Mouse (Mus musculus) heart, embryonic 12.5 days (tissue): ENCODE measurements around the gene Mfsd6l. TPM values are rescaled to one million over a fixed set of nuclear protein-coding genes. Genes with fewer than 3 reads are reported as not detected.
A peak's percentile ranks its signal among the peaks of the same experiment; 100 is the strongest.

Experiments used
- ATAC-seq: fragments of 200-750 bp; cut with Nextera tagmentation; 2 replicates; pipeline ENCODE4 v1.8.0; 2017; ENCODE audit warnings: moderate TSS enrichment, moderate library complexity; ENCODE audit not compliant: insufficient number of reproducible peaks, low FRiP score
- H3K27ac ChIP-seq: fragments of 300-500 bp; sonication (generic); 2 replicates; pipeline ENCODE4 v1.5.1; 2016; ENCODE audit warnings: mild to moderate bottlenecking, moderate library complexity; ENCODE audit not compliant: poor library complexity, severe bottlenecking
- H3K27me3 ChIP-seq: fragments of 300-500 bp; sonication (generic); replicated peaks from 2 replicates; pipeline ENCODE4 v1.6.1; 2016; ENCODE audit warnings: mild to moderate bottlenecking, moderate library complexity
- H3K36me3 ChIP-seq: fragments of 300-500 bp; sonication (generic); 2 replicates; pipeline ENCODE4 v1.6.1; 2016; ENCODE audit warnings: mild to moderate bottlenecking, moderate library complexity
- H3K4me1 ChIP-seq: fragments of 300-500 bp; sonication (generic); replicated peaks from 2 replicates; pipeline ENCODE4 v1.6.1; 2016; ENCODE audit warnings: mild to moderate bottlenecking
- H3K4me2 ChIP-seq: fragments of 300-500 bp; sonication (generic); 2 replicates; pipeline ENCODE4 v1.6.1; 2016; ENCODE audit warnings: mild to moderate bottlenecking, moderate library complexity
- H3K4me3 ChIP-seq: fragments of 300-500 bp; sonication (generic); 2 replicates; pipeline ENCODE4 v1.5.1; 2016; ENCODE audit warnings: mild to moderate bottlenecking
- H3K9ac ChIP-seq: fragments of 300-500 bp; sonication (generic); 2 replicates; pipeline ENCODE4 v1.6.1; 2016; ENCODE audit warnings: mild to moderate bottlenecking, moderate library complexity
- H3K9me3 ChIP-seq: fragments of 300-500 bp; sonication (generic); replicated peaks from 2 replicates; pipeline ENCODE4 v1.6.1; 2016; ENCODE audit warnings: mild to moderate bottlenecking, moderate library complexity
- WGBS: fragments of 180-500 bp; shearing (Covaris S2); methylation state at CpG from one replicate; pipeline ENCODE4 v1.1.7; 2016; 5-methylcytosine and 5-hydroxymethylcytosine counted together
- polyA plus RNA-seq: library from polyadenylated mRNA; unstranded; fragments of >200 nt; fragmentation: Nextera tagmentation; extraction: Ambion mirVana; gene quantifications from 2 replicates; pipeline ENCODE4 v1.2.1, GENCODE M21; 2016

The Mfsd6l gene
- polyA plus RNA-seq, 1 experiment from 2014 or later: 0.08 TPM

DNA sequence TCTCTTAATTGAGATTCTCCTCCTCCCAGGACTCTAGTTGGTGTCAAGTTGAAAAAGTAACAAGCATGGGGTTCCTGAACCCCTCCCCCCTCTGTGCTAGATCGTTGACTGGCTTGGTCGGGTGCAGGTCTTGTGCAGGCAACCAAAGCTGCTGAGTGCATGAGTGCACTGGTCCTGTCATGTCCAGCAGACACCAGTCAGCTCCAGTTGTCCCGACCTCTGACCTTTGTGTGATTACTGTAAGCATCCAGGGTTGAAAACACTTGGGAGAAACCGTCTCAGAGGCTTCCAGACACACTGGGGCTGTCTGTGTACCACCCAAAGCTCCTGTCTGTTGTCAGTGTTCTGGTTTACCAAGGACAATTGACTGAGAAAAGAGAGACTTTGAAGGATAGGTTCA, 5.6 kb upstream of the Mfsd6l start:
- Histone ChIP-seq H3K4me1 (peaks cover 12% of the 10 kb centered on the region), H3K27ac (no peak overlapping the region), H3K36me3 (no peaks in the 10 kb centered on the region), H3K4me3 (no peak overlapping the region), H3K27me3 (peaks cover under 1% of the 10 kb centered on the region; the same call in 1 of the 2 replicates), H3K9me3 (no peaks in the 10 kb centered on the region), H3K9ac (no peak overlapping the region), H3K4me2 (no peak overlapping the region)
- no peak for ATAC-seq
- WGBS: 34% methylated on average over 4 of the region's 4 CpGs

DNA sequence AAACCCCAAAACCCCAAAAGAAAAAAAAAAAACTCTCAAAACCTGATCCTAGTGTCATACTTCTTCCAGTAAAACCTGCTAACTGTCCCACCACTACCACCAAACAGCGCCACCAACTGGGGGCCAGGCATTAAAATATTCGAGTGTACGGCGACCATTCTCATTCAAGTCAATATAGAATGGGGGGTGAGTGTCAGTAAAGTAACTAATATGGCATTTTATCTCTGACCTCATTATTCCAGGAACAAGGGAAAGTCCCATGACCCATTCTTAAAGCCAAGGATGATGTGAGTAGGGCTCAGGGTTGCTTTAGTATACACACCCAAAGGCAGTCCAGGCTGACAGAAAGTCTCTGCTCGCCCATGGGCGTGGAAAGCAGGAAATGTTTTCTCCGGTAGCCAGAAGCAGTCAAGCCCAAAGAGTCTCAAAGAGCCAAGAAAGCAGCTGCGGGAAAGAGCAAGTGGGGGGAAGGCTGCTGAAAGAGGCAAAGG, 2.0 kb upstream of the Mfsd6l start:
- H3K27me3 ChIP-seq: peaks cover 26% of the 10 kb centered on the region
- no peaks in the 10 kb centered on the region for H3K36me3 ChIP-seq
- H3K9ac ChIP-seq: no peak overlapping the region
- H3K4me3 ChIP-seq: no peak overlapping the region
- peaks cover 7% of the 10 kb centered on the region for H3K4me1 ChIP-seq
- no peak overlapping the region for H3K27ac ChIP-seq
- no peaks in the 10 kb centered on the region for H3K9me3 ChIP-seq
- 30% methylated on average over 8 of the region's 8 CpGs for WGBS
- no peak for ATAC-seq
- H3K4me2 ChIP-seq: no peak overlapping the region

DNA sequence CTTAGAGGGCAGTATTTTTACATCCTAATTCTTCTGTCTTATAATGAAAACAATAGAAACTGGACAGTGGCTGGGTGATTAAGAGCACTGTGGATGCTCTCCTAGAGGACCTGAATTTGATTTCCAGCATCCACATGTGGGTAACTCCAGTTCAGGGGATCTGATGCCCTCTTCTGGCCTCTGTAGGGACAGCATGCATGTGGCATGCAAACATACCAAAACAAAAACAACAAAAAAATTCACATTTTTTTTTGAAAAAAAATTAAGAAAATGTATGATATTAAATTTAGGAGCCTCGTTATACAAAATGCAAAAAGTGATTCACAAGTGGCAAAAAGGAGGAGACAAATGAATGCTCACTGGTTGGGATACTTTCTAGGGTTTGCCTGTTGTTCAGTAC, 3.6 kb downstream of the Mfsd6l start:
- H3K9ac ChIP-seq: no peak overlapping the region
- no peak for ATAC-seq
- H3K4me3 ChIP-seq: no peak overlapping the region
- H3K27ac ChIP-seq: no peak overlapping the region
- peaks cover 31% of the 10 kb centered on the region for H3K27me3 ChIP-seq
- peaks cover 5% of the 10 kb centered on the region for H3K4me1 ChIP-seq
- no peaks in the 10 kb centered on the region for H3K9me3 ChIP-seq
- WGBS: 39% methylated on average over 1 of the region's 1 CpGs
- no peaks in the 10 kb centered on the region for H3K36me3 ChIP-seq
- no peak overlapping the region for H3K4me2 ChIP-seq

DNA sequence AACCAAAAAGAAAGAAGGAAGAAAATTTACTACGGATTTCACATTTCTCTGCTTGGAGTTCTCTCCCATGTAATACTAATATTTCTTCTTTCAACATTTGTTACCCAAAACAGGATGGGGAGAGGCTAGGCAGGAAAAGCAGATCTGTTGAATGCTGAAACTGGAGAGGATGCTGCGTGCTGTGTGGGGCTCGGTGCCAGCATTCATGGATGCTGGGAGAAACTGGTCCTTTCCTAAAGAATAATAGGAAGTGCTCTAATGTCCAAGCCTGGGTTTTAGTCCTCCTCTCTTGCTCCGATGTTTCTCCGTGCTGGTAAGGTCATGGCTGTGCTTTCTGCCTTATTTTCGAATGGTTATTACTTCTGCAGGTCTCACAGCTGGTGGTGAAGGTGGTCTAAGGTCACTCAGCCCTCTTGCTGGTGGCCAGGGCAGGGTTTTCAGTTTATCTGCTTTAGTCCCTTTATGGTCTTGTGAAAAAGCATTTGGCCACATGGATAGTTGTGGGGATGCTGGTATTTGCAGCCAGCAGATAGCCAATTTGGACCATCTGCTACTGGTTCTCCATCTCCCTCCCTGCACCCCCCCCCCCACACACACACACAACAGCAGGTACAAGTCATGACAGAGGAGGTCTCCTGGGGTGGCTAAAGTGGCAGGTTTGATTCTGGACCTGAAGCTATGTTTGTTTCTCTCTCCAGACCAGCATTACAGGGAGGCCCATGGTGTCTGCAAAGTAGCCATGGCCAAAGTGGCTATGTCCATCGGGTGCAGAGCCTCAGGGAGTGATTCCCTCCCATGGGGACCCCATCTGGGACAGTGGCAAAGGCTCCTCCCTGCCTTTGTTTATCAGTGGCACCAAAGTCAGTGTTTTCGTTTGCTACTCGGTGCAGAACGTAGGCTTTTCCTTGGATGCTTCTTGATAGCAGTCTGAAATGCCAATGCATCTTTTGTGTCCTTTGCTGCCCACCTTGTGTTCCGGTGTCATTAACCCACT, 6.3 kb downstream of the Mfsd6l start:
- H3K4me3 ChIP-seq: no peak overlapping the region
- no peaks in the 10 kb centered on the region for H3K9me3 ChIP-seq
- H3K27me3 ChIP-seq: peaks cover 14% of the 10 kb centered on the region
- no peak overlapping the region for H3K9ac ChIP-seq
- no peak for ATAC-seq
- no peaks in the 10 kb centered on the region for H3K4me1 ChIP-seq
- no peak overlapping the region for H3K27ac ChIP-seq
- H3K36me3 ChIP-seq: no peaks in the 10 kb centered on the region
- H3K4me2 ChIP-seq: no peak overlapping the region
- 69% methylated on average over 11 of the region's 11 CpGs for WGBS

DNA sequence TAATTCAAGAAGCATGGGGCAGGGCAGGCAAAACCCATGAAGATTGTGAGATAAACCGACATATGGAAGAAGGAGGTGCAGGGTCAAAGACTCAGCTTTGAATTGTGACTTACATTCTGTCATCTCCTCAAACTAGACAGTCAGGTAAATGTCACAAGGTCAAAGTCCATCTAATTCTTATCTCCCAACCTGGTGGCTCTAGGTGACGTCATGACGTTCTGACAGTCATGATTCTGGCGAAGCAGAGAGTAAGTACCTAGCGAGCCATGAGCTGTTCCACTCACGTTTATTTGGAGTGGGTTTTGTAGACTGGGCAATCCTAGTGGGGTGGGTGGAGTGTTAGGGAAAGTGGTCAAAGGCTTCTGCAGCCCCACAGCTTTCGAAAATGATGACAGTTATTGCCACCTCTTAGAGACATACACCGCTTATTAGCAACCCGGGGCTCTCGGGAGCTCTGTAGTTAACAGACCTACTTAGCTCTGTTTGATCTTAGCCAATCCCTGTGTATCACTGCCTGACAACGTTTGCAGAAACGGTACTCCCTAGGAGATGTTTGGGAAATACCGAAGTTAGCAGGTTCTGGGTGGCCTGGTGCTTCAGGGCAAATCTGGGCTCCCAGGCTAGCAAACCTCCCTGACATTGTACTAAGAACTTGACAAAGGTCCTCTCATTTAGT, 8.5 kb downstream of the Mfsd6l start:
- Histone ChIP-seq H3K4me3 (no peak overlapping the region), H3K9ac (no peak overlapping the region), H3K27me3 (peaks cover 11% of the 10 kb centered on the region; the same call in 1 of the 2 replicates), H3K9me3 (no peaks in the 10 kb centered on the region), H3K4me1 (no peaks in the 10 kb centered on the region), H3K4me2 (no peak overlapping the region), H3K36me3 (no peaks in the 10 kb centered on the region), H3K27ac (no peak overlapping the region)
- WGBS: 69% methylated on average over 13 of the region's 13 CpGs
- ATAC-seq: no peak

DNA sequence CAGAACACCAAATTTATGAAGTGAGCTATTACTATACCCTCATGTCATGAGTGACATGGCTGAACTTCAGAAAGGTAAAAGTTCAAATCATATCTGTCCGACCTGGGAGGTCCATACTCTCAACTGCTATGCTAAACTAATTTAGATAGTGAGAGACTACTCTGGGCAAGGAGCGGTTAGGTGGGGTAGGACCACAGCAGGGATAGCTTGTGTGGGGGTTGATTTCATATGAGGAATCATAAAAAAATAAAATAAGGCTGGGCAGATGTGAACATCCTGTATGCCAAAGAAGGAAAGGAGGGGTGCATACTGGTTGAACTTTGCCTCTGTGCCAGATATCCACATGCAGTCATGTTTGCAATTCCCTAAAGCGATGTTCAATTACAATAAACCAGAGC, 9.0 kb downstream of the Mfsd6l start:
- Histone ChIP-seq H3K4me3 (no peak overlapping the region), H3K27ac (no peak overlapping the region), H3K4me2 (no peak overlapping the region), H3K9ac (no peak overlapping the region), H3K27me3 (peaks cover 11% of the 10 kb centered on the region; the same call in 1 of the 2 replicates), H3K4me1 (no peaks in the 10 kb centered on the region), H3K36me3 (no peaks in the 10 kb centered on the region), H3K9me3 (no peaks in the 10 kb centered on the region)
- 67% methylated on average over 3 of the region's 3 CpGs for WGBS
- ATAC-seq: no peak

DNA sequence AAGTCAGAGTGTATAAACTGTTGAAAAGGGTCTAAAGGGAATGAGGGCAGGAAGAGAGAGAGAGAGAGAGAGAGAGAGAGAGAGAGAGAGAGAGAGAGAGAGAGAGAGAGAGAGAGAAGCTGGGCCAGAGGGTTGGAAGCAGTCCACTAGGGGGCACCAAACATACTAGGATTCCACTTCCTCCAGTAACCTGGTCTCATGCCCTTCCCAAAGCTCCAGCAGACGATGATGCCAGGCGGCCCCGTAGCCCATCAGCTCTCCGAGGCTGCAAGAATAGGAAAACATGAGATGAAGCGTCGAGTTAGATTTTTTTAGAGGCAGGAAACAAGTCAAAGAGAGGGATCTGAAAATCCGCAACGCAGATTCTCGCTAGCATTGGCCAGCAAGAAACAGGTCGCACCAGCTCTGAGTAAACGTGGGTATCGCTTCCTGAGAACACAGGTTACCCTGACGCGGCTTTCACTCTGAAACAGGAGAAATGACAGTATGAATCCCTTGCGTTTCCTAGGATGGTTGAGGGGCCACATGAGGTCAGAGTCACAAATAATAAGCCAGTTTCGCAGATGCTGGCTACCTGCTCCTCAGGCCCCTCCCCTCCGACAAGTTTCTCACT, 10.6 kb downstream of the Mfsd6l start:
- WGBS: 24% methylated on average over 17 of the region's 17 CpGs
- Histone ChIP-seq H3K4me2 (peak overlapping the region; percentile 65), H3K27ac (no peak overlapping the region), H3K4me1 (no peaks in the 10 kb centered on the region), H3K9me3 (no peaks in the 10 kb centered on the region), H3K27me3 (peaks cover 11% of the 10 kb centered on the region; the same call in 1 of the 2 replicates), H3K4me3 (peak overlapping the region; percentile 27), H3K9ac (peak overlapping the region; percentile 15; the same call in 1 of the 2 replicates), H3K36me3 (no peaks in the 10 kb centered on the region)
- 0 out of 2 replicates have a peak, but pooled peaks have one; percentile 36 for ATAC-seq

DNA sequence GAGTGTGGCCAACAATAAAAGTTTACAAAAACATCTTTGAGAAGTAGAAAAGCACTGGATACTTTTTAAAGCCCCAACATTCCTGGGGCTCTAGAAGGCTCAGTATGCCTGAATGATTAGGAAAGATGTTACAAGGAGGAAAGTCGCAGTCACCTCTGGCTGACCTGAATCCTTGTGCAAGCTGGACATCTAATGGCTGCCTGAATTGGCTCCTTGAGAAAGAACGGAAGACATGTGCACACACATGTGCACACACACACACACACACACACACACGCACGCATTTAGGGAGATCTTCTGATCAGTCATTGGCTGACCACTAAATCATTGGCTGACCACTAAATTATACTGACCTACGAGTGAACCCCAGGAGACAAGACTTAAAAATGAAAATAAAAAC, 14.9 kb downstream of the Mfsd6l start:
- Histone ChIP-seq H3K27ac (no peak overlapping the region), H3K36me3 (no peaks in the 10 kb centered on the region), H3K4me3 (no peak overlapping the region), H3K4me1 (no peaks in the 10 kb centered on the region), H3K9me3 (no peaks in the 10 kb centered on the region), H3K27me3 (peaks cover 6% of the 10 kb centered on the region; the same call in 1 of the 2 replicates), H3K4me2 (no peak overlapping the region), H3K9ac (no peak overlapping the region)
- ATAC-seq: no peak
- WGBS: 79% methylated on average over 5 of the region's 5 CpGs

DNA sequence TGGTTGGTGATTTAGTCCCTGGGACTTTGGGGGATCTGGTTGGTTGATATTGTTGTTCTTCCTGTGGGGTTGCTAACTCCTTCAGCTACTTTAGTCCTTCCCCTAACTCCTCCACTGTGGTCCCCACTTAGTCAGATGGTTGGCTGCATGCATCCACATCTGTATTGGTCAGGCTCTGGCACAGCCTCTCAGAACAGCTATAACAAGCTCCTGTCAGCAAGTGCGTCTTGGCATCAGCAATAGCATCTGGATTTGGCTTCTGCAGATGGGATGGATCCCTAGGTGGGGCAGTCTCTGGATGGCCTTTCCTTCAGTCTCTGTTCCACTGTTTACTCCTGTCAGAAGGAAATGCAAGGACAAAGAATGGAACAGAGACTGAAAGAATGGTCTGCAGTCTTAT, 21.1 kb downstream of the Mfsd6l start:
- H3K4me3 ChIP-seq: no peak overlapping the region
- no peak overlapping the region for H3K4me2 ChIP-seq
- no peaks in the 10 kb centered on the region for H3K36me3 ChIP-seq
- H3K9me3 ChIP-seq: no peaks in the 10 kb centered on the region
- ATAC-seq: no peak
- no peak overlapping the region for H3K9ac ChIP-seq
- no peaks in the 10 kb centered on the region for H3K27me3 ChIP-seq
- H3K4me1 ChIP-seq: peaks cover 4% of the 10 kb centered on the region; the same call in 1 of the 2 replicates
- 74% methylated on average over 1 of the region's 1 CpGs for WGBS
- H3K27ac ChIP-seq: no peak overlapping the region

DNA sequence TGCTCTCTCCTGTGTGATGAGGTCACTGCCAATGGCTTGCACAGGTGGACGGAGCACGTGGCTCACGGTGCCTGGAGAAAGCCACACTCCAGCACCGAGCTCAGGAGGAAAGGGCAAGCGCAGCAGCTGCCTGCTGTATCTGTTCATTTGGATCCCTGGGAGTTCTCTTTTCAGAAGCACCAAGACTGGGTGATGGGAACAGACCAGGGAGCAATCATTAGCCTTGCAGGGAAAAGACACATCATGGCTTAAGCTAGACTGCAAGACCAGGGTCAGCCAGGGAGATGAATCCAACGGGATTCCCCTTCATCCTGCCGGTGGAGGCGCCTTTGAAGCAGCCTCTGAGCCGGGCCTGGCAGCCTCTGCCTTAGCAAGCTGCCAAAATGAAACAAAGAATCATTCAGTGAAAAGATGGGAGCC, 23.5 kb downstream of the Mfsd6l start:
- Histone ChIP-seq H3K9ac (no peak overlapping the region), H3K4me1 (peaks cover 4% of the 10 kb centered on the region; the same call in 1 of the 2 replicates), H3K9me3 (no peaks in the 10 kb centered on the region), H3K4me2 (no peak overlapping the region), H3K36me3 (no peaks in the 10 kb centered on the region), H3K4me3 (no peak overlapping the region), H3K27me3 (no peaks in the 10 kb centered on the region), H3K27ac (no peak overlapping the region)
- no peak for ATAC-seq
- 32% methylated on average over 9 of the region's 9 CpGs for WGBS

DNA sequence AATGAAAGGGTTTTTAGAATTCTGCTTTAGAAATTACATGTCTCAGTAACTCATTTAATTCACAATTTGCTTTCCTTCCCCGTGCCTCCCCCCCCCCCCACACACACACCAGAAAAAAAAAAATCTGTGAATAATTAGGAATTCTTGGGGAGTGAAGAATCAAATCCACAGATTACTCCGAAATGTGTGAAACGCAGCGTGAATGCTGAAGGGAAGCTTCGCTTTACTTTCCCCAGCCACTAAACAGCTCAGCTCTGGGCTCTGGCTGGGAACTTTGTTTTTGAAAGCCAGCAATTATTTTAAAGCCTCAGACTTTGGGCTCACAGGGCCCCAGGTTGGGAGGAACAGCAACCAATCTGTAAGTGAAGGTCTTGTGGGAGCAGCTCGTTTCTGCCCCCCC, 24.6 kb downstream of the Mfsd6l start:
- Histone ChIP-seq H3K27ac (no peak overlapping the region), H3K9me3 (no peaks in the 10 kb centered on the region), H3K4me2 (no peak overlapping the region), H3K9ac (no peak overlapping the region), H3K36me3 (no peaks in the 10 kb centered on the region), H3K27me3 (no peaks in the 10 kb centered on the region), H3K4me1 (peaks cover 4% of the 10 kb centered on the region; the same call in 1 of the 2 replicates), H3K4me3 (no peak overlapping the region)
- WGBS: 40% methylated on average over 6 of the region's 6 CpGs
- no peak for ATAC-seq
